Comparison of ENCODE assay signal across 8 mouse cellular contexts in the genomic region with DNA sequence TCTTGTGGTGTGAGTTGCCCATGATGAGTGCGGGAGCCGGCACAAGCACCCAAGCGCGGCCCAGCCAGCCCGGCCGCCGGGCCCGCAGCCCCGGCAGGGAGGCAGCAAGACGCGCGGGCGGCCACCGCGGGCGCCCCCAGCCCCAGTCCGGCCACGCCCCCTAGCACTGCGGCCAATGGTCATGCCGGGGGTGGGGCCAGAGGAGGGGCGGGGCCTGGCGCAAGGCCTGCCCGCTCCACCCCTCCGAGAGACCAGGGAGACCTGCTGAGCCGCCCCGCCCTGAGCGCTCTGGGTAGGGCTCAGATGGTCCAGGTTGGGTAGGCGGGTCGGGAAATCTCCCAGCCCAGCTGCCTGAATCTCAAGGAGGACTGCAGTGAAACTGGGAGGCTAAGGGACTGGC. TPM values are rescaled to one million over a fixed set of nuclear protein-coding genes. Genes with fewer than 3 reads are reported as not detected.
DNase-seq lines count a peak whose midpoint lies in the region; ATAC-seq and TF ChIP-seq lines count a peak whose summit lies in the region.

No protein-coding gene starts in this region.

- H3K4me3 ChIP-seq in forebrain, embryonic 13.5 days: peak overlapping the region; percentile 54
- peak overlapping the region; percentile 77 for H3K4me3 ChIP-seq in hindbrain, embryonic 15.5 days

- CTCF ChIA-PET in Patski (lab: Charles Lee): no interaction called here

- H3K4me2 ChIP-seq in forebrain, embryonic 13.5 days: peak overlapping the region; percentile 96
- peak overlapping the region; percentile 90 for H3K4me2 ChIP-seq in hindbrain, embryonic 15.5 days

- H3K36me3 ChIP-seq in forebrain, embryonic 13.5 days (ENCODE audit: poor library complexity, severe bottlenecking): no peaks in the 10 kb centered on the region
- H3K36me3 ChIP-seq in hindbrain, embryonic 15.5 days: no peaks in the 10 kb centered on the region

- H3K9me3 ChIP-seq in forebrain, embryonic 13.5 days (replicated peaks): no peaks in the 10 kb centered on the region
- H3K9me3 ChIP-seq in hindbrain, embryonic 15.5 days: no peaks in the 10 kb centered on the region

- POLR2A ChIA-PET in Patski (lab: Charles Lee): interaction anchor here (1.0 kb wide), 1 partner anchor 8 kb away, joined by 3 read pairs; no protein-coding TSS in a partner anchor

- peak; percentile 52 for ATAC-seq in Patski
- peak; percentile 81 for ATAC-seq in forebrain, embryonic 13.5 days
- peak; percentile 87 for ATAC-seq in hindbrain, embryonic 15.5 days (ENCODE audit: low FRiP score, low read depth)
- no peak for ATAC-seq in monocyte, adult 5-6 weeks (replicated peaks; ENCODE audit: insufficient number of reproducible peaks, low FRiP score, low TSS enrichment, poor library complexity, severe bottlenecking)

- H3K27ac ChIP-seq in forebrain, embryonic 13.5 days: no peak overlapping the region
- peak overlapping the region; percentile 81 for H3K27ac ChIP-seq in hindbrain, embryonic 15.5 days (replicated peaks)

- H3K9ac ChIP-seq in forebrain, embryonic 13.5 days: peak overlapping the region; percentile 67
- peak overlapping the region; percentile 72 for H3K9ac ChIP-seq in hindbrain, embryonic 15.5 days

- H3K27me3 ChIP-seq in Patski: no peaks in the 10 kb centered on the region
- no peaks in the 10 kb centered on the region for H3K27me3 ChIP-seq in forebrain, embryonic 13.5 days
- H3K27me3 ChIP-seq in hindbrain, embryonic 15.5 days: no peaks in the 10 kb centered on the region

- in situ Hi-C loops in Patski (cut with MboI; ENCODE audit: low pct_unique_long_range_greater_than_20kb): no loop called here

- DNase-seq in Patski (ENCODE audit: low read depth, low spot score): no peak
- peak; percentile 86 for DNase-seq in cerebellum, adult 11-12 months
- DNase-seq in left cerebral cortex, adult 18-20 months (ENCODE audit: low spot score in 2 of 2): peak; percentile 70 to 83
- peak; percentile 75 for DNase-seq in lung, postnatal 36 days
- peak; percentile 67 for DNase-seq in retina, postnatal 7 days (ENCODE audit: low read depth, low spot score)

- 2% methylated on average over 22 of the region's 29 CpGs for WGBS in forebrain, embryonic 13.5 days
- WGBS in hindbrain, embryonic 15.5 days: 1% methylated on average over 29 of the region's 29 CpGs

- H3K4me1 ChIP-seq in forebrain, embryonic 13.5 days: peaks cover 38% of the 10 kb centered on the region
- peaks cover 41% of the 10 kb centered on the region for H3K4me1 ChIP-seq in hindbrain, embryonic 15.5 days (replicated peaks)

- no peak for TF ChIP-seq CTCF in Patski (IDR thresholded peaks at IDR 0.05)

RNA-seq across cellular contexts. Expression of gene C77080, which starts 22.1 kb away (rescaled TPM):
- 47.3 TPM for polyA plus RNA-seq in Patski (2021)
- polyA plus RNA-seq in forebrain, embryonic 13.5 days (2015; fragmentation: Nextera tagmentation; extraction: Ambion mirVana): 3.7 and 3.8 TPM in 2 replicates
- 8.3 and 9.5 TPM in 2 replicates for polyA plus RNA-seq in hindbrain, embryonic 15.5 days (2015; fragmentation: Nextera tagmentation; extraction: Ambion mirVana)
- 10 to 100 TPM; 23.1 to 24.0 TPM for total RNA-seq in left cerebral cortex, adult 18-20 months (2021)
- total RNA-seq in monocyte, adult 5-6 weeks (2017): 0.32 to 0.57 TPM in 2 of 3 replicates, not detected in the other

RNA-seq across cellular contexts. Expression of gene Sync, which starts 48.3 kb away (rescaled TPM):
- 4.9 TPM for polyA plus RNA-seq in Patski (2021)
- polyA plus RNA-seq in forebrain, embryonic 13.5 days (2015; fragmentation: Nextera tagmentation; extraction: Ambion mirVana): 0.18 and 0.19 TPM in 2 replicates
- 1.5 and 1.6 TPM in 2 replicates for polyA plus RNA-seq in hindbrain, embryonic 15.5 days (2015; fragmentation: Nextera tagmentation; extraction: Ambion mirVana)
- total RNA-seq in left cerebral cortex, adult 18-20 months (2021): 1 to 10 TPM; 1.9 to 2.5 TPM
- total RNA-seq in monocyte, adult 5-6 weeks (2017): 0.75 TPM in 1 of 3 replicates, not detected in the others

RNA-seq across cellular contexts. Expression of gene Yars, which starts 49.5 kb away (rescaled TPM):
- polyA plus RNA-seq in Patski (2021): 63.0 TPM
- polyA plus RNA-seq in forebrain, embryonic 13.5 days (2015; fragmentation: Nextera tagmentation; extraction: Ambion mirVana): 100 and 106 TPM in 2 replicates
- 102 and 111 TPM in 2 replicates for polyA plus RNA-seq in hindbrain, embryonic 15.5 days (2015; fragmentation: Nextera tagmentation; extraction: Ambion mirVana)
- 100 to 1,000 TPM in 1 of 2 experiments, 10 to 100 TPM in 1; 83.9 to 102 TPM for total RNA-seq in left cerebral cortex, adult 18-20 months (2021)
- 30.1 to 41.8 TPM (median 33.8 TPM) in 3 replicates for total RNA-seq in monocyte, adult 5-6 weeks (2017)

RNA-seq across cellular contexts. Expression of gene S100pbp, which starts 49.5 kb away (rescaled TPM):
- polyA plus RNA-seq in Patski (2021): 20.2 TPM
- 15.6 and 19.1 TPM in 2 replicates for polyA plus RNA-seq in forebrain, embryonic 13.5 days (2015; fragmentation: Nextera tagmentation; extraction: Ambion mirVana)
- 19.6 and 20.5 TPM in 2 replicates for polyA plus RNA-seq in hindbrain, embryonic 15.5 days (2015; fragmentation: Nextera tagmentation; extraction: Ambion mirVana)
- 10 to 100 TPM; 37.1 to 38.3 TPM for total RNA-seq in left cerebral cortex, adult 18-20 months (2021)
- 24.0 to 32.0 TPM (median 30.6 TPM) in 3 replicates for total RNA-seq in monocyte, adult 5-6 weeks (2017)
